Mouse (Mus musculus) lung, embryonic 14.5 days (tissue): Measurements from ENCODE around the gene Defb25. TPM values are rescaled to one million over a fixed set of nuclear protein-coding genes. Genes with fewer than 3 reads are reported as not detected.

Experiments used
- ATAC-seq: fragments of 200-750 bp; cut with Nextera tagmentation; 2 replicates; pipeline ENCODE4 v1.8.0; 2017; ENCODE audit warnings: mild to moderate bottlenecking, moderate TSS enrichment, moderate library complexity; ENCODE audit not compliant: insufficient read depth
- DNase-seq: peaks from one replicate; pipeline ENCODE4 v3.0.0-alpha.2; 2015
- H3K27ac ChIP-seq: fragments of 300-500 bp; sonication (generic); 2 replicates; pipeline ENCODE4 v1.5.1; 2014; ENCODE audit warnings: low read depth, mild to moderate bottlenecking, moderate library complexity
- H3K27me3 ChIP-seq: fragments of 300-500 bp; sonication (generic); 2 replicates; pipeline ENCODE4 v1.6.1; 2014; ENCODE audit warnings: low read length, control low read depth; ENCODE audit not compliant: insufficient read depth
- H3K36me3 ChIP-seq: fragments of 300-500 bp; sonication (generic); 2 replicates; pipeline ENCODE4 v1.6.1; 2014; ENCODE audit warnings: control low read depth; ENCODE audit not compliant: insufficient read depth
- H3K4me1 ChIP-seq: fragments of 300-500 bp; sonication (generic); 2 replicates; pipeline ENCODE4 v1.6.1; 2014; ENCODE audit warnings: antibody characterized with exemption, control low read depth; ENCODE audit not compliant: insufficient read depth
- H3K4me2 ChIP-seq: fragments of 300-500 bp; sonication (generic); 2 replicates; pipeline ENCODE4 v1.6.1; 2014; ENCODE audit warnings: mild to moderate bottlenecking
- H3K4me3 ChIP-seq: fragments of 300-500 bp; sonication (generic); 2 replicates; pipeline ENCODE4 v1.5.1; 2014; ENCODE audit warnings: low read depth, low read length
- H3K9ac ChIP-seq: fragments of 300-500 bp; sonication (generic); 2 replicates; pipeline ENCODE4 v1.6.1; 2014
- H3K9me3 ChIP-seq: fragments of 300-500 bp; sonication (generic); 2 replicates; pipeline ENCODE4 v1.6.1; 2016; ENCODE audit warnings: low read depth, low read length, control low read depth
- CTCF ChIP-seq: IDR thresholded peaks from 2 replicates; pipeline ENCODE4 v1.5.1; 2016; ENCODE audit warnings: antibody characterized with exemption, low read depth
- WGBS: fragments of 180-500 bp; shearing (Covaris S2); extraction: QIAGEN DNeasy Blood & Tissue Kit; methylation state at CpG from one replicate; pipeline ENCODE4 v1.1.7; 2014; 5-methylcytosine and 5-hydroxymethylcytosine counted together
- polyA plus RNA-seq: library from polyadenylated mRNA; unstranded; fragments of >200 nt; fragmentation: Nextera tagmentation; extraction: Ambion mirVana; gene quantifications from 2 replicates; pipeline ENCODE4 v1.2.1, GENCODE M21; 2014

Defb25 gene
- polyA plus RNA-seq, 1 experiment from 2014 or later, result 0.86 TPM

- Histone ChIP-seq H3K4me2 (no peak overlapping the region), H3K4me3 (no peak overlapping the region)
These were observed 38.3 kb upstream of the Defb25 start for GRCm38 (mm10) chr2:152661163-152661562.

DNA sequence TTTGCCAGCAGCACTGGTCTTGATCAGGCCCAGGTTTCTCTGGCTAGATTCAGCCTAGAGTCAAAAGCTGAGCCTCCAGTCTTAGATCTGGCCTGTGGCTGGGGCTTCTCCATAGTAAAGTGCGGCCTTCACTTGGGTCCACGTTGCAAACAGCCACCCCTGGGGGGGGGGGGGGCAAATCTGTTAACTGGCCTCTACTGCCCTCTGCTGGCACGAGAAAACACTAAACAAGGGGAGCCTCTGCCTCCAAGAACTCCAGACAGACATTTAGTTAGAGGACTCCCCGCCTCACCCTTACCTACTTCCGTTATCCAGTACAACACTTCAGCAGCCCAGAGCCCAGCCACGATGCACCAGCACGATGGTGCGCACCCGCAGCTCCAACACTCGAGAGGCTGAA, 34.5 kb upstream of the Defb25 start:
- H3K4me3 ChIP-seq, result no peak overlapping the region
- H3K27me3 ChIP-seq, result no peaks in the 10 kb centered on the region
- H3K4me2 ChIP-seq, result no peak overlapping the region
- H3K9me3 ChIP-seq, result no peaks in the 10 kb centered on the region
- no peak for ATAC-seq
- DNase-seq, result peak; percentile 67
- H3K27ac ChIP-seq, result no peak overlapping the region
- TF ChIP-seq CTCF, result peak; percentile 57
- H3K9ac ChIP-seq, result no peak overlapping the region
- 62% methylated on average over 10 of the region's 10 CpGs for WGBS
- no peaks in the 10 kb centered on the region for H3K36me3 ChIP-seq
- no peaks in the 10 kb centered on the region for H3K4me1 ChIP-seq

More at GRCm38 (mm10) chr2:152661163-152661562, 38.3 kb upstream of the Defb25 start:
- Histone ChIP-seq H3K9me3 (no peaks in the 10 kb centered on the region), H3K27me3 (no peaks in the 10 kb centered on the region), H3K27ac (no peak overlapping the region), H3K4me1 (no peaks in the 10 kb centered on the region), H3K36me3 (no peaks in the 10 kb centered on the region), H3K9ac (no peak overlapping the region)
- ATAC-seq (no peak), DNase-seq (no peak)
- 75% methylated on average over 6 of the region's 6 CpGs for WGBS
- TF ChIP-seq CTCF, result no peak

DNA sequence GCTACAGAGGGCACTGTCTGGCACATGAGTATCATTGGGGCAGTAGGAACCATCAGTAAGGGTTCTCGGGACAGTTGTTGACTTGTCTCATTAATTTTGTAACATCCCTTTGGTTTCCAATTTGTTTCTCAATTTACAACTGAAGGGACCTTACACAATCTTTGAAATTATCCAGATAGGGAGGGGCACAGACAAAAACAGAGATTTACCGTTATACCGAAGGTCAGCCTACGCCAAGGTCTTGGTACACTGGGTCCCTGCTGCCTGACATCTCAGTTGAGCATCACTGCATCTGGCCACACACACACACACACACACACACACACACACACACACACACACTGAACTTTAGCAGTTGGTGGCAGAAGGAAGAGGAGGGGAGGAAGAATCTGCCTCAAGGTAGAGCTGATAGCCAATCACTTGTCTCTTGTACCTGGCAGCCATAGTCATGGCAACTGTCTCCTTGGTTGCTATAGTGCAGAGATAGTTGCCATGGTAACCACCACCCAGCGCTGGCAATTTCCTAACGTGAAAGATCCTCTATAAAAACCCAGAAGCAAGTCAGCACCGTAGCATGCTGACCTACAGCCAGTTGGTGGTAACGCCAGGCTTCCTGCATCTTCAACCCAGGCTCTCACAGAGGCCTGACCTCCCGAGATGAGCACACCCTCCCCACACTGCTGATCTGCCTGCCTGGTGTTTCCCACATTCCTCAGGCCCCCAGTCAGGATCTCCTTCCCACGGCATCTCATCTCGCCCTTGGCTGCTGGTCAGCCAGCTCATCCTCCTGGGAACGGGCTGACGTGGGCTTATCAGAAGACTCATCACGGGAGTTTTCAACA, 31.2 kb upstream of the Defb25 start:
- Histone ChIP-seq H3K4me3 (no peak overlapping the region), H3K9me3 (no peaks in the 10 kb centered on the region), H3K4me1 (no peaks in the 10 kb centered on the region), H3K9ac (no peak overlapping the region), H3K27ac (no peak overlapping the region), H3K36me3 (no peaks in the 10 kb centered on the region), H3K27me3 (no peaks in the 10 kb centered on the region), H3K4me2 (no peak overlapping the region)
- no peak for TF ChIP-seq CTCF
- ATAC-seq (no peak), DNase-seq (peak; percentile 48)
- 33% methylated on average over 14 of the region's 14 CpGs for WGBS

GRCm38 (mm10) chr2:152652901-152653620, 30.2 kb upstream of the Defb25 start:
- Histone ChIP-seq H3K9ac (no peak overlapping the region), H3K36me3 (no peaks in the 10 kb centered on the region), H3K4me2 (no peak overlapping the region), H3K27me3 (no peaks in the 10 kb centered on the region), H3K4me3 (no peak overlapping the region), H3K9me3 (no peaks in the 10 kb centered on the region), H3K4me1 (no peaks in the 10 kb centered on the region), H3K27ac (no peak overlapping the region)
- 36% methylated on average over 10 of the region's 10 CpGs for WGBS
- TF ChIP-seq CTCF, result no peak
- ATAC-seq, result peak; percentile 65
- DNase-seq, result peak; percentile 76

DNA sequence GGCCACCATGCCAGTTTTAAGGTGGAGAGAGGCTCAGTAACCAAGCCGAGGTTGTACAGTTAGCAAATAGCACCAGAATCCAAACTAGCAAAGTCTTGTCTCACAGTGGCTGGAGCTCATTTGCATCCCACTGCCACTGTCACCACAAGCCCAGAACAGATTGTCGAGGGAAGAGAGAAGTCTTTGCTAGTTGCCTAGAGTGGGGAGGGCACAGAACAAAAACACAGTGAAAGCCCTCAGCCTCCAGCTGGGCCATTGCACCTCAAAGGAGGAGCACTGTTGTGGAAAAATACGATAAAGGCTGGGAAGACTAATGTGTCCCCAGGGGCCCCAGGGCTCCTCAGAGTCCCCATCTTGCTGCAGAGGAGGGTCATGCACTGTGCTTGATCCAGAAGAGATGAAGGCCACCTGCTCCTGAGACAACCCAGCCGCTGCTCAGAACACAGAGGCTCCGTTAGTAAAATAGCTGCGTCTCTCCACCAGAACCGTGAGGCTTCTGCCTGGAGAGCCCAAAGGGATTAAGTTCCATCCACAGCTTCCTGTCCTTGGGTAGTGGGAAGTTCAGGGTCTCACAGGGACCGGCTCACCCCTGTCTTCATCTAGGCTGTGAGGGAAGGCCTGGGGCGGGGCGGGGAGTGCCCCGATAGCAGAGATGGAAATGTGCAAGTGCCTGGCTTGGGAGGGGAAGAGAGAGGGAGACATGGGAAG, 16.7 kb upstream of the Defb25 start:
- H3K4me2 ChIP-seq, result no peak overlapping the region
- 22% methylated on average over 11 of the region's 11 CpGs for WGBS
- TF ChIP-seq CTCF, result no peak
- H3K9ac ChIP-seq, result no peak overlapping the region
- no peaks in the 10 kb centered on the region for H3K9me3 ChIP-seq
- DNase-seq, result peak; percentile 58
- H3K27ac ChIP-seq, result peak overlapping the region; percentile 48
- ATAC-seq, result 0 out of 2 replicates have a peak, but pooled peaks have one; percentile 10
- H3K4me3 ChIP-seq, result no peak overlapping the region
- peaks cover 11% of the 10 kb centered on the region for H3K4me1 ChIP-seq
- H3K27me3 ChIP-seq, result no peaks in the 10 kb centered on the region
- no peaks in the 10 kb centered on the region for H3K36me3 ChIP-seq

DNA sequence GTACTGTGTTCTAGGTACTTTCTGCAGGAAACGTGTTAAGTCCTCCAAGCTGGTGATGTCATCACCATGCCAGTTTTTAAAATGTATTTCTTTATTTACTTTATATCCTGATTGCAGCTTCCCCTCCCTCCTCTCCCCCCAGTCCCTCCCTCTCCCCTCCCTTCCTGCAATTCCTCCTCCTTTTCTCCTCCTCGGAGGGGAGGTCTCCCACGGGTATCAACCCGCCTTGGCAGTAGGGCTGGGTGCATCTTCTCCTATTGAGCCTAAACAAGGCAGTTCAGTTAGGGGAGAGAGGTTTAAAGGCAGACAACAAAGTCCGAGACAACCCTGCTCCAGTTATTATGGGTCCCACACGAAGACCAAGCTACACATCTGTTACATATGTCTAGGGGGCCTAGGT, 16.0 kb upstream of the Defb25 start:
- no peak overlapping the region for H3K4me2 ChIP-seq
- no peaks in the 10 kb centered on the region for H3K27me3 ChIP-seq
- ATAC-seq (no peak), DNase-seq (no peak)
- H3K36me3 ChIP-seq, result no peaks in the 10 kb centered on the region
- TF ChIP-seq CTCF, result no peak
- no peaks in the 10 kb centered on the region for H3K9me3 ChIP-seq
- 58% methylated on average over 6 of the region's 6 CpGs for WGBS
- peak overlapping the region; percentile 48; the same call in 1 of the 2 replicates for H3K27ac ChIP-seq
- H3K4me3 ChIP-seq, result no peak overlapping the region
- peaks cover 11% of the 10 kb centered on the region for H3K4me1 ChIP-seq
- H3K9ac ChIP-seq, result no peak overlapping the region
